Mouse (Mus musculus) splenic B cell, adult 2 months (primary cell): ENCODE results near the gene Efs.
"Not testable (repeated sequence)": the region's sequence is repeated elsewhere in the genome, so short reads cannot be mapped to it uniquely, and the experiment has no call there.

Source experiments
- DNase-seq: peaks from one replicate; pipeline ENCODE4 v3.0.0-alpha.2; 2011; ENCODE audit warnings: low read depth, low spot score
- H3K27me3 ChIP-seq: 2 replicates; pipeline ENCODE4 v1.6.1; 2012; ENCODE audit warnings: mild to moderate bottlenecking, low read length, moderate library complexity, mixed read lengths; ENCODE audit not compliant: control insufficient read depth, poor library complexity, insufficient read depth, severe bottlenecking
- H3K36me3 ChIP-seq: 2 replicates; pipeline ENCODE4 v1.6.1; 2012; ENCODE audit warnings: mild to moderate bottlenecking, low read length, moderate library complexity, mixed read lengths; ENCODE audit not compliant: control insufficient read depth, poor library complexity, insufficient read depth, severe bottlenecking

The Efs gene

DNA sequence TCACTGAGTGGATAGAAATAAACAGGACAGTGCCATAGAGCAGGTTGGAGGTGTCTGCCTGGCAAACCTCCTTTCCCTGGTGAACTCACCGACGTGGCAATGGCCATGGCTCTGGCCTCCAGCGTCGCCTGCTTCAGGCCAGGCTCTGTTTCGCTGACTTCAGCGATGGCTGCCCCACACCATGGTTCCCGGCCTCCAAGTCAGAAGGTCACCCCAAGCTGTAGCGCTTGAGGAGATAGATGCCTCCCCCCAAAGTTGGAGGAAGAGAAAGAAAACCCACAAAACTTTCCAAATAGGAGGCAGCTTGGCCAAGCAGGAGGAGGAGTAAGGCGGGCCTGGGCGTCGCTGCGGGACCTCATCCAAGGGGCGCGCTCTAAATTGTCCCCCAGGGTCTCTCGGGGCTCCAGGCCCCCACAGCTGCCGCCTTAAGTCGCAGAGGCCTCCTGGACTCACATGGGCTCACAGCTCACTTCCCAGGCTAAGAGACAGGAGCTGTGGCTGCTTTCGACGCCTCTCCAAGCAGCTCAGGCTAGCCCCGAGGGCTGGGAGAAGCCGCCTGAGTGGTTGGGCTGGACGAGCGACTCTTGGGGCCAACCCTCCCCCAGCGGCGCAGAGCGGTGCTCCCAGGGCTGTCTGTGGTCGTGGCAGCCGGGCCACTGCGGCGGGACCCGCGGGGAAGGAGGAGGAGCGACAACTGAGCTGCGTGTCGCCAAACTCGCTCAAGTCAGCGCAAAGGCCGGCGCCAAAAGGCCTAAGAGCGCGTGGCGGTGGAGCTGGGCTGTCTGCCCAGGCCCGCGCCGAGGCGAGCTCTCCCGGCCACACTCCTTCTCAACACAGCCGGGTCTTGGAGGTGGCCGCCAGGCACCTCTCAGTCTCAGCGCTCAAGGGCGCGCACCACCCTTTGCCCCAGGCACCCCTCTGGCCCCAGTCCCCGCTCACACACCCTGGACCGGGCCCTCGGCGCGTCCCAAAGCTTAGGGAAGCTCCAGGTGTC lies at the start of gene Efs:
TSS of gene Efs (minus strand) at position 778 of the 994 bp plus-strand sequence.
- no peaks in the 10 kb centered on the region for H3K36me3 ChIP-seq
- no peak for DNase-seq
- no peaks in the 10 kb centered on the region; the same call in 1 of the 2 replicates for H3K27me3 ChIP-seq

DNA sequence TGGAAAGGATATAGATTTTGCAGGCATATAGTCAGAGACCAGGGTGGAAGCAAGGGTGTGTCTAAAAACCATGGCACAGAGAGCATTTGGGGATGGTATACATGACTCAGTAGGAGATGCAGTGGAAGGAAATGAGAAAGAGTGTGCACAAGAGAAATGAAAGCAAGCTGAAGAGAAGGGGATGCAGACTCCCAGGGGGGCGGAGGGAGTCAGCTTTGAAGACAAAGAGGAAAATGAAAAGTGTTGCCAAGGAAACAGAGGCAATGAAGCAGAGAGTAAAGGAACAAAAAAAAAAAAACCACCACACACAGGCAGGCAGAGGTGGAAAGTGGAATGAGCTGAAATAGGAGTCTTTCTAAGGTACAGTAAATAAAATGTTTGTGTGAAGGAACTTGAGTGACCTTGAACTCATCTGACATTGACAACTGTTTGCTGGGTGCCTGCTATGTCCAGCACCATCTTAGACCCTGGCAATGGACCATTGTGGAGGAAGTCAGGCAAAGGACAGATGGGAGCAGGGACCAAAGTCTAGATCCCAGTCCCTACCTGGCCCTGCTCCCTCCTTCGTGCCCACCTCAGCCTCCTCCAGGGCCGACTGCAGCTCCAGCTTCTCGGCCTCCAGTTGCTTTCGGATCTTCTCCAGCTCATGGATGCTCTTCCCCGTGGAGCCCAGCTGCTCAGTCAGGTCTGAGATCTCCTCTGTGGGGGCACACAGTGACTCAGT lies 48.3 kb upstream of the Efs start:
- Histone ChIP-seq H3K36me3 (no peaks in the 10 kb centered on the region), H3K27me3 (no peaks in the 10 kb centered on the region)
- no peak for DNase-seq

DNA sequence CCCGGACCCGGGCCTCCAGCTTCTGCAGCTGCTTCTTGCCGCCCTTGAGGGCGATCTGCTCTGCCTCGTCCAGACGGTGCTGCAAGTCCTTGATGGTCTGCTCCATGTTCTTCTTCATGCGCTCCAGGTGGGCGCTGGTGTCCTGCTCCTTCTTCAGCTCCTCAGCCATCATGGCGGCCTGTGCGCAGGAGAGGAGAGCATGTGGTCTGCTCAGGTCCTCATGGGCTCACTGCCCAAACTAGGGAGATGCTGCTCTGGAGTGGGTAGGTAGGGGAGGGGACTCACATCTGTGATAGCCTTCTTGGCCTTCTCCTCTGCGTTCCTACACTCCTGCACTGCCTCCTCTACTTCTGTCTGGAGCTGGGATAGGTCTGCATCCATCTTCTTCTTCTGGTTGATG lies 46.9 kb upstream of the Efs start:
- H3K27me3 ChIP-seq, DNase-seq, H3K36me3 ChIP-seq: not testable (repeated sequence)

DNA sequence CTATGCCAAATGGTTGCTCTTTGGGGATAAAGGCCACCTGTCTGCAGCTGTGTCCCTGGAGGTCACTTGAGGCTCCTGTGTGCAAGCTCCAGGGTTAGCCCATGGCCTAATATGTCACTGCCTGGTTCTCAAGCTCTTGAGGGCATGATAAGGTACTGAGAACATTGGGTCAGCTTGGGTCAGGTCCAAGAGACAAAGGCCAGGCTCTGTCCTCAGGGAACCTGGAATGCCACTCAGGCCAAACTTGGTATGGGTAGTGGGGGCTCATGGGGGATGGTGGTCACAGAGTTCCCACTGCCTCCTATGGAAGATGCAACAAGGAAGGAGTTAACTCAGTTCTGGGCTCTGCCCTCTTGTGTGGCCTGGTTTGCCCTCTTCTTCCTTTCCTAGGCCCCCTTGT lies 42.4 kb upstream of the Efs start:
- no peak for DNase-seq

DNA sequence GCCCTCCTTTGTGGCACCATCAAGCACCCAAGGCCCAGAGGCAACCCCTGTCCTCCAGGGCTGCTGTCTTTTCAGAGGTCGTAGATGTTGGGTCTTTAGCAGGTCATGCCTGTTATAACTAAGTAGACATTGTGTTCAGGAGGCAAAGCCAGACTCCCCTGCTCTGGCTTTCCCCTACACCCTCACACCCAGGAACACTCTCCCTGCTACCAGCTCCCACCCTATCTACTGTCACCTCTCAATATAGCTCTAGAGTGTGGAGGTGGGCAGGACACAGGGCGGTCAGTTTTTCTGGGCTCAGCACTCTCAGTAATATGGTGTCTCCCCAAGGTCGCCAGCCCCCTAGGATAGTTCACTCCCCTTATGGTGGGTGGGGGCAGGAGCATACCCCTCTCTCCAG lies 41.9 kb upstream of the Efs start:
- H3K27me3 ChIP-seq: no peaks in the 10 kb centered on the region
- no peaks in the 10 kb centered on the region for H3K36me3 ChIP-seq
- DNase-seq: no peak

More for the DNA sequence above, 42.4 kb upstream of the Efs start:
- Histone ChIP-seq H3K27me3 (no peaks in the 10 kb centered on the region), H3K36me3 (no peaks in the 10 kb centered on the region)

DNA sequence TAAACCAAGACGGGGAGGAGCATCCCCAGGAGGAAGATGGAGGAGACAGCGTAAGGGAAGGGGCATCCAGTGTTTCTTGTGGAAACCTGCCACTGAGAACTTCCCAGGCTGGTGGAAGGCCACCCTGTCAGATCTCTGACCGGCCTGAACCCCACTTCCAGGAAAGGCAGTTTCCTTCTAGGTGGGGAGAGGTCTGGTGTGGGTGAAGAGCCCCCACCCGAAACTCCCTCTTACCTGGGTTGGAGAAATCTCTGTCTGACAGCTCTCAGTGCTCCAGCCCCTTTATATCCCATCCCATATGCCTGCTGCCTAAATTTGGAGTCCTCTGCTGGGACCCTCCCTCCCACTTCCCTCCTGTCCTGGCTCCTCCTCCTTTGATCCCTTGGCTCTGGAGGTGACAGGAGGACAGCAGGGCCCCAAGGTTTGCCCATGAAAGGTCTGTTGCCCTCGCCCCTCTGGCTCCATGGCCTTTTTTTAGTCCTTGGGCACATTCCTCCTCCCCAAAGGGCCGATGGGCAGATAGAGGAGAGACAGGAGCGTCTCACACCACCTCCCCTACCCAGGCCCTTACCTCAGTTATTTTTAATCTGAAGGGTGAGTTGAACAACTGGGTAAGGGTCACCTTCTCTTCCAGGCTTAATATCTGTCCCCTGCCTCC lies 40.5 kb upstream of the Efs start, which contains the start of gene Myh6:
TSS of gene Myh6 (minus strand) at position 608 of the 658 bp plus-strand sequence.
- H3K27me3 ChIP-seq: no peaks in the 10 kb centered on the region

DNA sequence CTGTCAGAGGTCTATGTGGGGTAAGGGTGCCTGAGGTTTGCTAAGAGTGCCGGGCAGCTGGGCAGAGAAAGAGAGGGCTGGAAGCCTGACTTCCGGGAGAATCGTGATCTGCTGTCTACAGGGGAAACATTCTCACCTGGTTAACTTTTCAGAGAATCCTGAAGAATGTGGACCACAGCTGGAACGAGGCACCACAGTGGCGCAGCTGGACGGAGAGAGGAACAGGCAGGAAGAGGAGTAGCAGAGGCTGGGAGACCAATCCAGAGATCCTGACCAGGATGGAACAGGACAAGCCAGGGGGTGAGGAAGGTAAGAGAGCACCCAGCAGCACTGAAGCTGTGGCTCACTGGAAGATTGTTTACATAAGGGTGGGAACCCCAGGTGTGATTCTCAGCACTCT lies 39.7 kb upstream of the Efs start:
- H3K27me3 ChIP-seq: no peaks in the 10 kb centered on the region
- no peaks in the 10 kb centered on the region for H3K36me3 ChIP-seq
- DNase-seq: no peak

More for the DNA sequence above, 40.5 kb upstream of the Efs start, which contains the start of gene Myh6:
- H3K36me3 ChIP-seq: no peaks in the 10 kb centered on the region
- DNase-seq: no peak

DNA sequence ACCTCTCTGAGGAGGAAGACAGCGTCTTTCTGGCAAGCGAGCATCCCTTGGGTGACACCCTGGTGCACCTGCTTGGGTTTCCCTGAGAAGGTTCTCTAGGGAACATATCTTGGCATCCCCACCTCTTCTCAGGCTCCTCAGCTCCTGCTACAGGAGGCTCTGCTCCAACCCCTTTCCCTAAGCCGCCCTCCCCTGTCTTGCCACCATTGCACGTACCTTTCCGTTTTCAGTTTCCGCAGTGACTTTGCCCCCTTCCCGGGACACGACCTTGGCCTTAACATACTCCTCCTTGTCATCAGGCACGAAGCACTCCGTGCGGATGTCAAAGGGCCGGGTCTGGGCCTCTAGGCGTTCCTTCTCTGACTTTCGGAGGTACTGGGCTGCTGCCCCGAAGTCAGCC lies 39.1 kb upstream of the Efs start:
- Histone ChIP-seq H3K36me3 (no peaks in the 10 kb centered on the region), H3K27me3 (no peaks in the 10 kb centered on the region)
- DNase-seq: no peak

DNA sequence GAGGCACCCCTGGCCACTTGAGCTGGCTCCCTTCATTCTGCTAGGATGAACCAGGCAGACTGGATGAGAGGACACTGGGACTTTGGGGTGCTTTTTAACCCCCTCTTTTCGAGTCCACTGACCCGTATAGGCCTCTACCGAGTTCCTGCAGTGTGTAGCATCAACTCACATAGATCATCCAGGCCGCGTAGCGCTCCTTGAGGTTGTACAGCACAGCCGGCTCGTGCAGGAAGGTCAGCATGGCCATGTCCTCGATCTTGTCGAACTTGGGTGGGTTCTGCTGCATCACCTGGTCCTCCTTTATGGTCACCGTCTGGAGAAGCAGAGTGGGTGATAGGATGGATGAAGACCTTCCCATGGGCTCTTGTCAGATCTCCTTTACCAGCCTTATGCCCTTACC lies 37.8 kb upstream of the Efs start:
- Histone ChIP-seq H3K27me3 (no peaks in the 10 kb centered on the region), H3K36me3 (no peaks in the 10 kb centered on the region)
- no peak for DNase-seq

DNA sequence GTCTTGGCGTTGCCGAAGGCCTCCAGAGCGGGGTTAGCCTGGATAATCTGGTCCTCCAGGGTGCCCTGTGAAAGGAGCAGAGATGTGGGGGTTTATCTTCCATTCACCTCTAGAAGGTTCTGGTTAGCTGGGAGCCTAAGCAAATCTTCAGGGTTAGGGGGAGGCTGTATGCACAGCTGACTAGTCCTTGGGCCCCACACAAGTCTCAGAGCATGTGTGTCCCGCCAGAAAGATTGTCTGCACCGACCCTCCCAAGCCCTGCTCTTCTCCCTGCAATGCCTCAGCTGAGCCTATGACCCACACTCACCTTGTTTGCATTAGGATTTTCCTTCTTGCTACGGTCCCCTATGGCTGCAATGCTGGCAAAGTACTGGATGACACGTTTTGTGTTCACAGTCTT lies 36.8 kb upstream of the Efs start:
- Histone ChIP-seq H3K27me3 (no peaks in the 10 kb centered on the region), H3K36me3 (no peaks in the 10 kb centered on the region)
- no peak for DNase-seq

DNA sequence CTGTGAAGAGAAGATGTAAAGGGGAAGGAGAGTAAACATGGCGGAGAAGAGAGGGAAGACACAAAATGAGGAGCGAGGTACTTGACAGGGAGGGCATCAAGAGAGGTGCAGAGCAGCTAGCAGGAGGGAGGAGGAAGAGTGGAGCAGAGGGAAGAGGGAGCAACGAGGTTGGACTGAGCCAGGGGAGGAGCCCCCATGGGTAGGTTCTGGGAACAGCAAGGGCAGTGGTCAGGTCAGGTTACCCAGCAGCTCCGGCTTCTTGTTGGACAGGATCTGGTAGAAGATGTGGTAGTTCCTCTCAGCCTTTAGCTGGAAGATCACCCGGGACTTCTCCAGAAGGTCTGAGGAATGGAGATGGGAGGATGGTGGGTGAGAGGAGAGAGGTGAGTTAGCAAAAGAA lies 35.6 kb upstream of the Efs start:
- no peak for DNase-seq
- H3K36me3 ChIP-seq: no peaks in the 10 kb centered on the region
- no peaks in the 10 kb centered on the region for H3K27me3 ChIP-seq

DNA sequence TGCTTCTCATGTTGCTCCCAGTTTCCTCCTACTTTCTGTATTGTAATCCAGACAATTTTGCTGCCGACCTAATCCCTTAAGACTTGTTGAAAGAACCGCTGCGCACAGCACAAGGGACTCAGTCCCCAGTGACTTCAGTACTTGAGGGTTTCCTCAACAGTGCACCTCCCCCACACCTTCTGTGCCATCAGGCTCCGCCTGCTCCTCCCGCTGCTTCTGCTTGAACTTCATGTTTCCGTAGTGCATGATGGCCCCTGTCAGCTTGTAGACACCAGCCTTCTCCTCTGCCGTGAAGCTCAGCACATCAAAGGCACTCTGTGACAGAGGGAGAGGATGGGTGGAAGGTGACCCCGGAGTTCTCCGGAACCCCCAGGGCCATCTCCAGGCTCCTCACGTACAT lies 34.8 kb upstream of the Efs start:
- no peaks in the 10 kb centered on the region for H3K27me3 ChIP-seq
- no peaks in the 10 kb centered on the region for H3K36me3 ChIP-seq
- no peak for DNase-seq

DNA sequence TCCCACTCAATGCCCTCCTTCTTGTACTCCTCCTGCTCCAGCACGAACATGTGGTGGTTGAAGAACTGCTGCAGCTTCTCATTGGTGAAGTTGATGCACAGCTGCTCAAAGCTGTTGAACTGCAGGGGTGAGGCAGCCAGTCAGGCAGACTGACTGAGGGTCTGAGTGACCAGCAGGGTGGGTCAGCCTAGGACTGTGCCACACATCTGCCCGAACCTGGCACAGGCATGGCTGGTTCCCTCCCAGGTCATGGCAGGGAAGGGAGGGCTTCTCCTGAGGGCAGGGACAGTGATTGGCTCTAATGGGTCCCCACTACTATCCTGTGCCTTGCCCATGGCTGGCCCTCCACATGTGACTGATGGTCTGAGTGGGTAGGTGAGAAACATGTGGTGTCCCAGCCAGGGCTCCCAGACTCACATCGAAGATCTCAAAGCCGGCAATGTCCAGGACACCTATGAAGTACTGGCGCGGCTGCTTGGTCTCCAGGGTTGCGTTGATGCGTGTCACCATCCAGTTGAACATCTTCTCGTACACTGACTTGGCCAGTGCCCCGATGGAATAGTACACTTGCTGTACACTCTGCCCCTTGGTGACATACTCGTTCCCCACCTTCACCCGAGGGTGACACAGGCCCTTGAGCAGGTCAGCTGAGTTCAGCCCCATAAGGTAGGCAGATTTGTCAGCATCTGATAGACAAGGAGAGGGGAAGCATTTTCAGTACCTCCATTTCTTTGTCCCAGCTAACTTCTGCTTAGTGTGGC lies 34.1 kb upstream of the Efs start:
- H3K36me3 ChIP-seq, H3K27me3 ChIP-seq, DNase-seq: not testable (repeated sequence)

DNA sequence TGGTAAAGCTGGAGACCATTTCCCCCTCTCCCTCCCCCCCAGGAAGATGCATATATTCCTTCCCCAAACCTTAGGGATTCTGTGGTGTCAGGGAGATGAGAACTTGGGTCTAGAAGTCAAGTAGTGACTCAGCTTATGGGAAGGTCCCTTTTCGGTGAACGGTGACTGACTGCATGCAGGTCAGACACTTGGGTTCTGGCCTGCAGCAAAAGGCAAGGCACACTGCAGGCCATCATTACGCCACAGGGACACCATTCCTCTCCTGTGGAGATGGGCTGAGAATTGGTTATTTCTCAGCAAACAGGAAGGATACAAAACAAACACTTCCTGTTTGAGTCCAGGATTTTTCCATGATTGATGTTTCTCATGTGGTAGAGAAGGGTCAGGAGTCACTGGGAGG lies 33.3 kb upstream of the Efs start:
- Histone ChIP-seq H3K27me3 (no peaks in the 10 kb centered on the region), H3K36me3 (no peaks in the 10 kb centered on the region)
- DNase-seq: no peak
